Mouse (Mus musculus) ovary, adult 18-20 months (tissue): ENCODE measurements around the gene Gng3.
"Not testable (repeated sequence)": the region's sequence is repeated elsewhere in the genome, so short reads cannot be mapped to it uniquely, and the experiment has no call there.

Experiments used
- DNase-seq: peaks from one replicate; pipeline ENCODE4 v3.0.0; 2022; ENCODE audit warnings: low spot score, mixed read lengths

Gng3 gene

GRCm38 (mm10) chr19:8844371-8845129 is 5.6 kb upstream of the Gng3 start:
- DNase-seq = no peak

GRCm38 (mm10) chr19:8842961-8843360 is 4.0 kb upstream of the Gng3 start:
- no peak for DNase-seq

GRCm38 (mm10) chr19:8841012-8841411 is 2.0 kb upstream of the Gng3 start:
- no peak for DNase-seq

GRCm38 (mm10) chr19:8839908-8840791 is 1.2 kb upstream of the Gng3 start:
- peak; percentile 61 for DNase-seq

- DNase-seq = no peak
Observed at GRCm38 (mm10) chr19:8838041-8838730, 808 bp downstream of the Gng3 start.

- peak; percentile 70 for DNase-seq
Observed at GRCm38 (mm10) chr19:8837251-8837791, 1.7 kb downstream of the Gng3 start, which contains the start of gene Bscl2. Gene Bscl2, plus strand, starts transcription at chr19:8837467.

GRCm38 (mm10) chr19:8836327-8836726 is 2.7 kb downstream of the Gng3 start:
- DNase-seq = not testable (repeated sequence)

- no peak for DNase-seq
Observed at GRCm38 (mm10) chr19:8832971-8833370, 6.0 kb downstream of the Gng3 start.

GRCm38 (mm10) chr19:8831262-8831661 is 7.7 kb downstream of the Gng3 start:
- no peak for DNase-seq

GRCm38 (mm10) chr19:8830664-8831063 is 8.3 kb downstream of the Gng3 start:
- DNase-seq = no peak

- no peak for DNase-seq
Observed at GRCm38 (mm10) chr19:8829660-8830059, 9.3 kb downstream of the Gng3 start, which contains the start of gene AC129217.1. Gene AC129217.1, plus strand, starts transcription at chr19:8829773.

- DNase-seq = no peak
Observed at GRCm38 (mm10) chr19:8822696-8823095, 16.3 kb downstream of the Gng3 start.

GRCm38 (mm10) chr19:8821146-8821545 is 17.8 kb downstream of the Gng3 start:
- DNase-seq = no peak

- no peak for DNase-seq
Observed at GRCm38 (mm10) chr19:8820424-8820956, 18.5 kb downstream of the Gng3 start.

GRCm38 (mm10) chr19:8819596-8820423 is 19.2 kb downstream of the Gng3 start, which contains the start of gene Hnrnpul2:
Gene Hnrnpul2, plus strand, starts transcription at chr19:8820010.
- DNase-seq = peak; percentile 98

GRCm38 (mm10) chr19:8818801-8819595 is 20.0 kb downstream of the Gng3 start, which contains the start of gene Ttc9c:
Gene Ttc9c, minus strand, starts transcription at chr19:8819333.
- peak; percentile 97 for DNase-seq

GRCm38 (mm10) chr19:8818301-8818798 is 20.6 kb downstream of the Gng3 start:
- no peak for DNase-seq

- DNase-seq = no peak
Observed at GRCm38 (mm10) chr19:8817001-8817400, 22.0 kb downstream of the Gng3 start.

GRCm38 (mm10) chr19:8815812-8816211 is 23.2 kb downstream of the Gng3 start:
- no peak for DNase-seq

GRCm38 (mm10) chr19:8806810-8807209 is 32.2 kb downstream of the Gng3 start:
- DNase-seq = no peak
